Mouse (Mus musculus): ENCODE measurements at regions not wholly inside any gene's neighbourhood (a gene's known extent, or its start where the extent isn't known, plus 50 kb on each side); places are given as distances from the start of the nearest gene placed in this dataset.
A peak's percentile ranks its signal among the peaks of the same experiment; 100 is the strongest.

DNA sequence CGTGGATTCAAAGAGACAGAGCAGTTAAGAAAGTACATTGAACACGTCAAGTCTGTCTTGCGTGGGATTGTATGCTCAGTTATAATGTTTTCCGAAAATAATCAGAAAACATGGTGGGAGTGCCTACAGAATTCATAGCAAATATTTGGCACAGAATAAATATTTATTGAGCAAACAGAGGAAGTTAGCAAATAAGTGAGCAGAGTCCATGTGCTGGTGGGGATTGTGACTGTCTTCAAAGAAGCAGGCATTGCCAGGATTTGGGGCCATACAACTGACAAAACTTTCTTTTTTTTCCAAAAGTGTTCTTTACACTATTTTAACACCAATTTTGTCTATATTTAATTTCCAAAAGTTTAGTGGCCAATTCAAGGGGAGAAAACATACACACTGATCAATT, 1729.8 kb downstream of the AI429214 start:
- Histone ChIP-seq H3K27ac (no peak overlapping the region), H3K4me3 (no peak overlapping the region)
- intact Hi-C loops (cut with DNase I), result no loop called here
- no peak for TF ChIP-seq CTCF (IDR thresholded peaks at IDR 0.05)
- no peak for DNase-seq (ENCODE audit: extremely low spot score in 1 of 2, low spot score in 2 of 2)

- no peak for DNase-seq (ENCODE audit: extremely low spot score in 1 of 2, low spot score in 2 of 2)
- TF ChIP-seq CTCF (IDR thresholded peaks at IDR 0.05), result no peak
- H3K4me3 ChIP-seq, result no peak overlapping the region
Measured at GRCm38 (mm10) chr8:38725257-38725656, 1731.9 kb downstream of the AI429214 start.

DNA sequence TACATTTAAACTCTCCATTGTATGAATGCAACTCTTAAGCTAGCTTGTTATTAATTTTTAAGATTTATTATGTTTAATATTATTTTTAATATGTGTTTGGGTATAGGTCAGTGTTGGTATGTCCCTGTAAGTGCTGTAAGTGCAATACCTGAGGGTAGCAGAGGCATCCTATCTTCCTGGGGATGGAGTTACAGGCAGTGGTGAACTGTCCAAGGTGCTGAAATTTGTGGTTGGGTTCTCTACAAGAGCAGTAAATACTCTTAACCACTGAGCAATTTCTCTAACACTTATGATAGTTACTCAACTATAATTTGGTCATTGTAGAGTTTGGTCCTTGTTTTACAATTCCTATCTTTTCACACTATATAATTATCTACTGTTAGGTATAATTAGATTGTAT, 1753.7 kb downstream of the AI429214 start:
- intact Hi-C loops (cut with DNase I), result no loop called here
- no peak for TF ChIP-seq CTCF (IDR thresholded peaks at IDR 0.05)

More at GRCm38 (mm10) chr8:38725257-38725656, 1731.9 kb downstream of the AI429214 start:
- no peak overlapping the region for H3K27ac ChIP-seq
- intact Hi-C loops (cut with DNase I), result no loop called here

DNA sequence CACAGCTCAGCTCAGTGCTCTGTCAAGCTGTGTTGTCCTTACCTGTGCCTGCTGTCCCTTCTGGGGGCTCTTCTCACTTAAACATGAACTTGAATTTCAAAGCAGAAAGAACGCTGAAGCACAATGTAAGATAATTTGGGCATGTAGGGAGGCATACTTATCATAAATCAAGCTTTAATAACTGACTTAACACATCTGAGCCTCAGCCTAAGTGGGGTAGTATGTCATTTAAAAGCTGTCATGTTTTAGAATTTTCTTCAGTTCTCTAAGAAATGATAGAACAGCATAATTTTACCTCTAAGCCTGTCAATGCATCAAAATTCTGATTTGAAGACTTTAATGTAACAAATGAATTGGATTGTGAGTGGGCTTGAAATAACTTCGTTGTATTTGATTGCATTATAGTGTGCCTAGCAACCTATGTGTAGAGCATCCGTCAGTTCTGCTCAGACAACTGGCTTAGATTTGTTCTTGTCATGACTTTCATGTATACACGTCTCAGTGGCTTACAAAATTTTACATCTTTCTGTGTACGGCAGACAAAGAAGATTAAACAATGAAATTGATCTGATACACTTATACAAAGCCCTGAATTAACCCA, 1773.3 kb downstream of the AI429214 start:
- no peak for DNase-seq (ENCODE audit: extremely low spot score in 1 of 2, low spot score in 2 of 2)
- no peak overlapping the region for H3K27ac ChIP-seq
- TF ChIP-seq CTCF (IDR thresholded peaks at IDR 0.05), result no peak
- intact Hi-C loops (cut with DNase I), result no loop called here
- no peak overlapping the region for H3K4me3 ChIP-seq

More for the DNA sequence above, 1753.7 kb downstream of the AI429214 start:
- DNase-seq (ENCODE audit: extremely low spot score in 1 of 2, low spot score in 2 of 2), result no peak
- no peak overlapping the region for H3K4me3 ChIP-seq
- H3K27ac ChIP-seq, result no peak overlapping the region

DNA sequence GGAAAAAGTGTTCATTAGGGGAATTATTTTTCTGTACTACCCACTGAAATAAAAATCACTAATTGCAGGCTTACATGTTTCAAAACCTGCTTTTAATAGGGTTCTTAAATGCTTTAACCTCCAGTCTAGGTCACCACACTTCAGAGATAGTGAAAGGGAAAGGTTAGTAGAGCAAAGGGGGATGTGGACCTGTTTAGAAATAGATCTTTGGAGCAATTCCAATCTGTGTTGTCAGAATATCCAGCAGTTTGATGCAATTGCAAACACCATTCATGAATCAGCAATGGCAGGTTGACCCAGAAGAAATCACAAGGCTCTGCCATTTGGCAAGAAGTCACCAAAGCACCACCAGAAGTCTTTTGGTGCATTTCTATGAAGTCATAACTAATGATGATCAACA, 1819.1 kb downstream of the AI429214 start:
- no peak overlapping the region for H3K27ac ChIP-seq
- no peak for TF ChIP-seq CTCF (IDR thresholded peaks at IDR 0.05)
- H3K4me3 ChIP-seq, result no peak overlapping the region
- DNase-seq (ENCODE audit: extremely low spot score in 1 of 2, low spot score in 2 of 2), result no peak
- intact Hi-C loops (cut with DNase I), result no loop called here

DNA sequence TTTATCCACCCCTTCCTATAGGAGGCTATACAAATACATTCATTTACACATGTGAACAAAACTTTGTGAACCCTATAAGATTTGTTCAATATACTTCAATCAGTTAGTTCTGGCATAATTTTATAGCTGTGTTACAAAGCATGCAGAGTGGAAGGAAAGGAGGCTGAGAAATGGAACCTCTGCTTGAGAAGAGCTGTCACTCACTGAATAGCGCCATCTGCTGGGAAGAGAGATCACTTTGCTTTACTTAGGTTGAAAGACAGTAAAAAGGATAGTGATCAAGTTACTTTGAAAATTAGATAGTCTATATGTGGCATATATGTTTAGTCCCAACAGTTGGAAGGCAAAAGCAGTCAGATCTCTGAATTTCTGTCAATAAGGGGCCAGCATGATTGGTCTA, 1824.8 kb downstream of the AI429214 start:
- DNase-seq (ENCODE audit: extremely low spot score in 1 of 2, low spot score in 2 of 2), result peak; percentile 18 to 26
- H3K27ac ChIP-seq, result no peak overlapping the region
- no peak overlapping the region for H3K4me3 ChIP-seq
- intact Hi-C loops (cut with DNase I), result loop anchor here (5.0 kb wide), 1 partner anchor 1686 kb away; no protein-coding TSS in a partner anchor
- peak; percentile 66 for TF ChIP-seq CTCF (IDR thresholded peaks at IDR 0.05)

DNA sequence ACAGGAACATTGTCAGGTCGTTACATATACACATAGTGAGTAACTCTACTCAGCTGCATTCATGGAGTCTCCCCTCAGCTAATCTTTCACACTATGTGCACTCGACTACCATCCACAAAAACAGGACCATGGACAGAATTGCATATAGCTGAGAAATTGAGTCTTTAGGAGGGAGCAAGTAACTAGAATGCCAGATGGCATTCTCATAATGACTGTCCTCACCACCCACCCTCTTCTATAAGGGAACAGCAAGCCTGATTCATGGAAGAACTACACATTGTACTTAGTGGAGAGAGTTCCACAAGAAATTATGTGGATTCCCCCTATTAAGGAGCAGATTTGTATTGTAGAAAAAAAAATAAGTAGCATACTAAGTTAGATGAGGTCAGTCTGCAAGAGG, 1813.4 kb upstream of the Adam24 start:
- DNase-seq (ENCODE audit: extremely low spot score in 1 of 2, low spot score in 2 of 2), result no peak
- no peak overlapping the region for H3K27ac ChIP-seq
- H3K4me3 ChIP-seq, result no peak overlapping the region
- TF ChIP-seq CTCF (IDR thresholded peaks at IDR 0.05), result no peak
- intact Hi-C loops (cut with DNase I), result no loop called here

DNA sequence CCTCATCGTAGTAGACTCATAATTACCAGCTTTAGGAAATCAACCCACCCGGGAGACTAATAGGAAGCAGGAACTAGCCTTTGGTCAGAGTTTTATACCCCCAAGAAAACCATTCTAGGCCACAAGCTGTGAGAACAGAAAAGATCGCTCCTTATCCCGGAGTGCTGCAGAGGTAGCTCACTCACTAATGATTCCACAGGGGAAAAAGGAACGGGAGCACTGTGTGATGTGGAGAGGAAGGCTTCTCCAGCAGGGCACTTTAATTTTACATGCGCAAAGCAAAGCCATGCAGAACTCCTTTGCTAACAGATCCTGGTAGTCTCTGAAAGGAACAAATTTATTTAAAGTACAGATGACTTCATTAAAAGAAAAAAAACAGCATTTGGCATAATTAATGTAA, 1807.5 kb upstream of the Adam24 start:
- intact Hi-C loops (cut with DNase I), result no loop called here
- no peak for DNase-seq (ENCODE audit: extremely low spot score in 1 of 2, low spot score in 2 of 2)
- H3K27ac ChIP-seq, result no peak overlapping the region

More for the DNA sequence above, 1807.5 kb upstream of the Adam24 start:
- no peak for TF ChIP-seq CTCF (IDR thresholded peaks at IDR 0.05)
- H3K4me3 ChIP-seq, result no peak overlapping the region

Data from left cerebral cortex, adult 2 months (tissue).